Mouse (Mus musculus): ENCODE measurements at regions not wholly inside any gene's neighbourhood (a gene's known extent, or its start where the extent isn't known, plus 50 kb on each side); places are given as distances from the start of the nearest gene placed in this dataset.
A peak's percentile ranks its signal among the peaks of the same experiment; 100 is the strongest.

GRCm38 (mm10) chr4:54170202-54170931 lies 344.5 kb downstream of the Tmem38b start:
- no peaks in the 10 kb centered on the region for H3K9me3 ChIP-seq (ENCODE audit: control insufficient read depth, low read length)
- no peaks in the 10 kb centered on the region for H3K27me3 ChIP-seq (ENCODE audit: control insufficient read depth, insufficient read depth, low read length)
- no peak overlapping the region for H3K4me2 ChIP-seq (ENCODE audit: low read depth, low read length)
- H3K4me3 ChIP-seq (ENCODE audit: low read depth, low read length), result no peak overlapping the region
- WGBS, result 41% methylated on average over 13 of the region's 13 CpGs
- H3K9ac ChIP-seq (replicated peaks; ENCODE audit: low read depth, low read length), result no peak overlapping the region
- no peak overlapping the region for H3K27ac ChIP-seq (ENCODE audit: low read depth, low read length)
- no peaks in the 10 kb centered on the region for H3K36me3 ChIP-seq (ENCODE audit: control insufficient read depth, insufficient read depth, low read length)
- ATAC-seq (ENCODE audit: low read depth), result peak; percentile 85
- no peaks in the 10 kb centered on the region for H3K4me1 ChIP-seq (ENCODE audit: control insufficient read depth, insufficient read depth, low read length)

GRCm38 (mm10) chr4:54184213-54184612 lies 358.4 kb downstream of the Tmem38b start:
- no peaks in the 10 kb centered on the region for H3K27me3 ChIP-seq (ENCODE audit: control insufficient read depth, insufficient read depth, low read length)
- ATAC-seq (ENCODE audit: low read depth), result no peak
- H3K9ac ChIP-seq (replicated peaks; ENCODE audit: low read depth, low read length), result no peak overlapping the region
- no peaks in the 10 kb centered on the region for H3K4me1 ChIP-seq (ENCODE audit: control insufficient read depth, insufficient read depth, low read length)
- no peak overlapping the region for H3K4me3 ChIP-seq (ENCODE audit: low read depth, low read length)
- H3K36me3 ChIP-seq (ENCODE audit: control insufficient read depth, insufficient read depth, low read length), result no peaks in the 10 kb centered on the region
- WGBS, result 96% methylated on average over 1 of the region's 1 CpGs
- no peak overlapping the region for H3K4me2 ChIP-seq (ENCODE audit: low read depth, low read length)
- no peak overlapping the region for H3K27ac ChIP-seq (ENCODE audit: low read depth, low read length)
- H3K9me3 ChIP-seq (ENCODE audit: control insufficient read depth, low read length), result 0 out of 2 replicates have a peak, but pooled peaks cover 3% of the 10 kb centered on the region

- 87% methylated on average over 2 of the region's 2 CpGs for WGBS
- no peak for ATAC-seq (ENCODE audit: low read depth)
Measured at GRCm38 (mm10) chr4:54195734-54196133, 369.9 kb downstream of the Tmem38b start.

GRCm38 (mm10) chr4:54202440-54202839 lies 376.6 kb downstream of the Tmem38b start:
- H3K9ac ChIP-seq (replicated peaks; ENCODE audit: low read depth, low read length), result no peak overlapping the region
- 86% methylated on average over 4 of the region's 4 CpGs for WGBS
- no peaks in the 10 kb centered on the region for H3K27me3 ChIP-seq (ENCODE audit: control insufficient read depth, insufficient read depth, low read length)

More at GRCm38 (mm10) chr4:54195734-54196133, 369.9 kb downstream of the Tmem38b start:
- Histone ChIP-seq H3K4me2 (ENCODE audit: low read depth, low read length) (no peak overlapping the region), H3K4me3 (ENCODE audit: low read depth, low read length) (no peak overlapping the region), H3K9ac (replicated peaks; ENCODE audit: low read depth, low read length) (no peak overlapping the region), H3K36me3 (ENCODE audit: control insufficient read depth, insufficient read depth, low read length) (no peaks in the 10 kb centered on the region), H3K9me3 (ENCODE audit: control insufficient read depth, low read length) (no peaks in the 10 kb centered on the region), H3K27me3 (ENCODE audit: control insufficient read depth, insufficient read depth, low read length) (no peaks in the 10 kb centered on the region), H3K27ac (ENCODE audit: low read depth, low read length) (no peak overlapping the region), H3K4me1 (ENCODE audit: control insufficient read depth, insufficient read depth, low read length) (no peaks in the 10 kb centered on the region)

GRCm38 (mm10) chr4:54224572-54224971 lies 398.7 kb downstream of the Tmem38b start:
- no peaks in the 10 kb centered on the region for H3K36me3 ChIP-seq (ENCODE audit: control insufficient read depth, insufficient read depth, low read length)
- H3K4me2 ChIP-seq (ENCODE audit: low read depth, low read length), result no peak overlapping the region
- H3K27me3 ChIP-seq (ENCODE audit: control insufficient read depth, insufficient read depth, low read length), result no peaks in the 10 kb centered on the region
- H3K9me3 ChIP-seq (ENCODE audit: control insufficient read depth, low read length), result no peaks in the 10 kb centered on the region
- H3K27ac ChIP-seq (ENCODE audit: low read depth, low read length), result no peak overlapping the region
- H3K4me3 ChIP-seq (ENCODE audit: low read depth, low read length), result no peak overlapping the region
- WGBS, result 9% methylated on average over 3 of the region's 3 CpGs
- ATAC-seq (ENCODE audit: low read depth), result peak; percentile 82; the same call in 1 of the 2 replicates
- H3K9ac ChIP-seq (replicated peaks; ENCODE audit: low read depth, low read length), result no peak overlapping the region
- no peaks in the 10 kb centered on the region for H3K4me1 ChIP-seq (ENCODE audit: control insufficient read depth, insufficient read depth, low read length)

More at GRCm38 (mm10) chr4:54202440-54202839, 376.6 kb downstream of the Tmem38b start:
- Histone ChIP-seq H3K4me2 (ENCODE audit: low read depth, low read length) (no peak overlapping the region), H3K36me3 (ENCODE audit: control insufficient read depth, insufficient read depth, low read length) (no peaks in the 10 kb centered on the region), H3K4me3 (ENCODE audit: low read depth, low read length) (no peak overlapping the region), H3K4me1 (ENCODE audit: control insufficient read depth, insufficient read depth, low read length) (no peaks in the 10 kb centered on the region), H3K9me3 (ENCODE audit: control insufficient read depth, low read length) (no peaks in the 10 kb centered on the region), H3K27ac (ENCODE audit: low read depth, low read length) (no peak overlapping the region)
- no peak for ATAC-seq (ENCODE audit: low read depth)

Data from neural tube, embryonic 14.5 days (tissue).